Mouse (Mus musculus) monocyte, adult 2 months (primary cell): ENCODE data around the gene Cyth4.

Experiments
- DNase-seq, 2 experiments: peaks; one replicate each; pipeline ENCODE4 v3.0.0; 2022; ENCODE audit warnings: low spot score in 2 of 2, low read depth in 1 of 2

Cyth4 gene

DNA sequence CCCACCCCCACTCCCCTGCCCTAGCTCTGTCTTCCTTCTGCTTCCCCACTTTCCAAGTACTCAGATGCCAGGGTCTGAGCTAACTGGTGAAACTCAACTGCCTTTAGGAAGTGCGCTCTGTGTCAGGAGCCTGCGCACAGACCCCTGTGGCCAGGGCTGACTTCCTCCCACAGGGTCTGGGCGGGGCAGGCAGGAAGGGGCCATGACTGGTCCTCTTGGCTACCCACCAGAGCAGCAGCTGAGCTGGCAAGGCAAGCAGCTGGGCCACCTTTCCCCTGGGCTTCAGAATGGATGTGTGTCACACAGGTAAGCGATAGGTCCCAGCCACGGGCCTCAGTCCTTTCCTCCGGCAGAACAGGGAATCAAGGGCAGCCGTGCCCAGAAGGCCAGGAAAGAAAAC lies at the start of gene Cyth4:
Gene Cyth4, plus strand, starts transcription at position 134 of the 400 bp plus-strand sequence.
- DNase-seq = peak; percentile 61 to 66

DNA sequence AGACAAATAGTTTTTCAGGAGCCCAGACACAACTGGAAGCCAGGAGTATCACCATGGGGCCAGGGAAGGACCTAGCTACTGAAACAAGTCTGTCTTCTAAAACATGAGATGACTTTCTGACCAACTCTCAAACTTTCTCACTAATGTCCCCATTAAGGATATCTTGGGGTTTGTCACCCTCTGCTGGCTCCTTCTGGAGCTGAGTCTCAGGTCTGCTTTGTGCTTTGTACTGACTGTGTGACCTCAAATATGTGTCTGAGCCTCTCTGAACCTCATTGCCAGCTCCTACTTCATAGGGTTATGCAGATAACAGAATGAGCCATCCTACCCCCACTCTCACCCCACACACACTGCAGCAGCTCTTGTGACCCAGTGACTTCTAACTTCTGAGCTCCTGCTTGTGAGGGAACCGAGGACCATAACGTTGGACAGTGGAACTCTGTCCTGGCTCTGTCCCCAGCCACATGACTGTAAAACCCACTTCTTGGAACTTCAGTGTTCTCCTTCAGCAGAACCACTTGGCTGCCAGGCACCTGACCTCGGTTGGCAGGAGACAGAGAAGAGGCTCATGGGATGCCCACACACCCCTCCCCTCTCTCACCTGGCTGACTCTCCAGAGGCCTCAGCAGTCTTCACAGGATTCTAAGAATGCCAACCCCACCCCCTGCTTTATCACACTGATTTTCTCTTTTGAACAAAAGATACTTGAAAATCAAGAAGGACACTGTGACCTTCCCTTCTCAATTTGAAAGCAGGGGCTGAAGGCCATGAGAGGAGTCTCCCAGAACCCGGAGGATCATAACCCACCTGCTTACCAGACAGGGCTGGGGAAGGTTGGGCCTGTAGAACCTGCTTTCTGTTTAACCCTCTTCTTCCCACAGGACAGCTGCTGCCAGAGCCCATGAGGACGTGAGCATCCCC lies 49.2 kb upstream of the Cyth4 start:
- no peak for DNase-seq

DNA sequence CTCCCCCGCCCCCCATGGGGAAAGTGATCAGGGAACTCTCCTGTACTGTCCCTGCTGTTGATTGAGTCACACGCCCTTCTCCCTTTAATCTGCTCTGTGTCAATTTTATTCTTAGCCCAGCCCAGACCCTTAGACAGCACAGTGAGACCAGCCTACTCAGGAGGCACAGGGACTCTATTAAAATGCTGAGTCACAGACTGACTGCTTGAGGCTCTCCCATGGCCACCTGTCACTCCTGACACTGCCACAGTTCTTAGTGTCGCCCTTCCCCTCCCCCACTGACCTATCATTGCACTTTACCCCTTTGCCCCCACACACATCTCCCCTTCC lies 48.5 kb upstream of the Cyth4 start:
- no peak for DNase-seq

DNA sequence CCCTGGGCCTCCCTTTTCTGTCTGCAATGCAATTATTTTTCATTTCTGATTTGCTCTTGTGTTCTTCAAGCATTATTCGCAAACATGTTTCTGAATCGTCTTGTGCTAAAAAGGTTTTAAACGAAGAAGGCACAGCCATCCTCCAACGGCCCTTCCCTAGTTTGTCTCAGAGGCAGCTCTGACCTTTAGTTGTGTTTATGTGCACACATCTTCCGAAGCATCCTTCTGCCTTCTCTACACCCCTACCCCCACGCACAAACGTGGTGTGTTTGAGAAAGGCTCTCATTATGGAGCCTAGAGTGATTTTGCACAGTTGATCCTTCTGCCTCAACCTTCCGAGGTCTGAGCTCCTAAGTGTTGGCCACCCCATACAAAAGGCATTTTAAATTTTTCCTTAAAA lies 48.1 kb upstream of the Cyth4 start:
- no peak for DNase-seq

DNA sequence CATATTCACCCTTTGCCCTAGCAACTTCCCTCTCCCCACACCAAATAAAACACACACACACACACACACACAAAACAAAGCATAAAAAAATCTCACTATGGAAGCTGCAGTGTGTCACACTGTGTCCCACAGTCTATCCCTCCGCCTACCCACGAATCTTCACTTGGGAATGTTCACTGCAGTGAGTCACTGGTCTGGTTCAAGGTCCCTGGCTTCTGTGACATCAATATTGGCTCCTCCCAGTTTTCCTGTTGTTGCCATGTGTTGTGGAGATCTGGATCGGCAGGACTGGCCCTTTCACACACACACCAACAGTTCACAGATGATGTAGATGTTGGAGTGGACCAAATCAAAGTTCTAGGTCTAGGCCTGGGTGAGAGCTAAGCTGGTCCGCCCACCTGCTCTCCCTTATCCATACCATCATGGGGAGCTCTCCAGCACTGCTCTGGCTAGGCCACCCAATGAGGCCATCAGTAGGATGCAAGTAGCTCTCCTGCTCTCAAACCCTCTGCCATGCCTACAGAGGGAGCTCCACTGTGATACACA lies 47.6 kb upstream of the Cyth4 start:
- no peak for DNase-seq

DNA sequence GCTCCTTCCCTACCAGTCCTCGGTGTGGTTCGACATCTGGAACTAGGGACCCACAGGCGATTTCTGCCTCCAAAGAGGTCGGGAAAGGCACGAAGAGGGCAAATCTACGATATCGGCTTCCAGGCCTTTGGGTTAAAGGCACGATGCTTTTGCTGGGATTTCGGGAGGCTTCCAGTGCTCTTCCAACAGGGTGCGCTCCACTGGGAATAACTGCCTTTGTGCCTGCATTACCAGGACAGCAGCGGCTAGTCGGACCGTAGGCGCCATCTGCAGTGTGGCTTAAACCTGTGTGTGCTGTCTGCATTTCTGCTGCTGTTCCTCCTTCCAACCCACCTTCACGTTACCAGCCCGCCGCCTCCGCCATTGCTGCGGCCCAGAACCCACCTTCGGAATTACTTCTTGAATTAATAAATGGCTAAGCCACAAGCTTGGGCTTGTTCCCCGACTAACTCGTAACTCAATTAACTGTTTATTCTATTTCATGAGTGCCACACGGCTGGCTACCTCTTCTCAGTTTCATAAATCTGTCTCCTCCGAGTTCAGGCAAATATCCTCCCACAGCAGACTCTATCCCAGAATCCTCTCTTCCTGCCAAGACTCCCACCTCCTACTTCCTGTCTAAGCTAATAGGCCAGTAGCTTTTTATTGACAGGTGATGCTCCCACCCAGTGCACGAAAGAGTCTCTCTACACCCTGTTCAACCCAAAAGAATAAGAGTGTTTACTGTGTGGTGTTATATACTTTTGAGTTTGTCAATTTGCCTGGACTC lies 42.1 kb upstream of the Cyth4 start:
- no peak for DNase-seq

DNA sequence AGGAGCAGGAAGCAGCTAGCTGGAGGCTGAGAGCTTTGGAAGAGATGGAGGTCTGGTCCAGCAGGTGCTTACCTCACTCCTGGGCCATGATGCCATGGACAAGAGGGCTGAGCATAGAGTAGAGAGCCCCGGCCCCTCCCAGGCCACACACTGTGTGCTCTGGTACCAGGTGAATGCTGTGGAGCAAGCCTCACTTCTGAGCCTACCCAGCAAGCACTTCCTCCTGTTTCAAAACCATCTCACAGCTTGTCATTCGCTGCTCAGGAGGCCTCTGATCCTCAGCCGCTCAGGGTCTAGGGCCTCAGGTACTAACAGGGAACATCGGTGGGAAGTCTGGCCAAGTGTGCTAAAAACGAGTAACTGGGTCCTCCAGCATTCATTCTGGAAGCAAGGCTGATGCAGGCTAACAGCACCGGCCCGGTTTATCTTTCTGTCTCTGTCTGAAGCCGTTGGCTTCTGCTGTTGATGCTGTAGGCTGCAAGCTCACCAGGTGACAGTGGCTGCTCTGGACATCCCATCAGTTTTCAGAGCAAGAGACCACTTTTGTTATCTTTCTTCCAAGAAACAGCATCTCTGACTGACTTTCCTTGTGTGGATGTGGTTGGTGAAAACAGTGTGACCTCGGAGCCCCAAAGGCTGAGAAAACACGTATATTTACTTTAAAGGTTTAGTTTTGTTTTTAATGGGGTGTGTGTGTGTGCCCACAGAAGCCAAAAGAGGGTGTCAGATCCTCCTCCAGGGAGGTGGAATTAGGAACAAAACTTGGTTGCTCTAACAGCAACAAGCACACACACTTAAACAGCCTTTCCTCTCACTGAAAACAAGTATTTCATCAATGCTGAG lies 38.9 kb upstream of the Cyth4 start:
- no peak for DNase-seq

DNA sequence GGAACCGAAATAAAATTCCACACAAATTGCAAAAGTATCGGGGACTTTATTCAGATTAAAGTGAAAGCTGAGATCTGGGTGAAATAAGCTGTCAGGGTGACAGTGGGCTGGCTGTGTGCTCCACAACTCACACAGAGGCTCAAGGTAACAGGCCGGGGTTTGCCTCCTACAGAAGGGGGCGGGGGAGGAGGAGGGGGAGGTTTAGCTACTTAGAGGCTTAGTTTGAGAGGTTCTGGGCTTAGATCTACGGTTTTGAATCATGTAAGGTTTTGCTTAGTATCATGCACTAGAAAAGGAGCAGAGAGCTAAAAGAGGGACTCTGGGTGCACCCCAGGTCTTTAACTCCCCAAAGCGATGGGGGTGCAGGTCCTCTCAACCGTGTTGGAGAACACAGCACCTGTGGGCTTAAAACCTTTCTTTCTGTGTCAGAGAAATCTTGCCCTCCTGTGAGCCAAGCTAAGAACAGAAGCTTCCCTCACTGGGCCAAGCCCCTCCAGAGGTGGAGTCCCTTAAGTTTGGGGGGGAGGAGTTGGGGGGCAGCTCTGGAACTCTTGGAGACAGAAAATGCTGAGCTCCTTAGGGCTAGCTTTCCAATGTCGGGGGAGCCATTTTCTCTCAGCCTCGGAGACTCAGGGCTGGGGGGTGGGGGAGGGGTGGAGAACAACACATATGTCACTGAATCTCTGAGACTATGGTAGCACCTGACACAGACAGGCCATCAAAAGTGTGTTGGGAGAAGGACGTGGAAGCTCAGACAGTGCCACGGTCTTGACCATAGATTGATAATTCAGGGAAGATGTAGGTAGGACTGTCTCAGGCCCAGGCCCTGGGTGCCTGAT lies 37.5 kb upstream of the Cyth4 start:
- DNase-seq = no peak

DNA sequence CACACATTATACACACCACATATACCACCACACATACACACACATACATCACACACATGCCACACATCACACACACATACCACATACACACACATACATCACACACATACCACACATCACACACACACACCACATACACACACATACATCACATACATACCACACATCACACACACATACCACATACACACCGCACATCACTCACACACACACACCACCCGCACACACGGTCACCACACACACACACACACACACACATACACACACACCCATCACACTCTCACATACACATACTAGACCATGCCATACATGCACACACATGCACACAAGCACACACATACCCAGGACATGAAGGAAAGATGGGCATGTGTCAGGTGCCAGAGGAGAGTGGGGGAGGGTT lies 33.5 kb upstream of the Cyth4 start:
- no peak for DNase-seq

DNA sequence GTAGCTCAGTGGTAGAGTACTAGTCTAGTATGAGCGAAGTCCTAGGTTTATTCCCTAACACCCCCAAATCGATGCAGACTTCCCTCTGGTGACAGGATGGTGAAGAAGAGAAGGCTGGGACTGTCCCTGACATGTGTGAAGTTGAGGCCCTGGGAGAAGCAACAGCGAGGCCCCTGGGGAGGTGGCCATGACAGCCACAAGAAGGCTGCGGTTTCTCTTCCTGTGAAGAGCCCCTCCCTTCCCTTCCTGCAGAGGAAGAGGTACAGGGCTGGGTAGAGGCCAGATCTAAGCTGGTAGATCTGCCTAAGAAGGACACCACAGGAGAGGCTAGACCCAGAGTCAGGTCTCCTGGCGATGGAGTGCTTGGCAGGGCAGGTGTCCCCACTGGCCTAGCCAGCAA lies 32.9 kb upstream of the Cyth4 start:
- DNase-seq = peak in 1 of 2 experiments; percentile 41

DNA sequence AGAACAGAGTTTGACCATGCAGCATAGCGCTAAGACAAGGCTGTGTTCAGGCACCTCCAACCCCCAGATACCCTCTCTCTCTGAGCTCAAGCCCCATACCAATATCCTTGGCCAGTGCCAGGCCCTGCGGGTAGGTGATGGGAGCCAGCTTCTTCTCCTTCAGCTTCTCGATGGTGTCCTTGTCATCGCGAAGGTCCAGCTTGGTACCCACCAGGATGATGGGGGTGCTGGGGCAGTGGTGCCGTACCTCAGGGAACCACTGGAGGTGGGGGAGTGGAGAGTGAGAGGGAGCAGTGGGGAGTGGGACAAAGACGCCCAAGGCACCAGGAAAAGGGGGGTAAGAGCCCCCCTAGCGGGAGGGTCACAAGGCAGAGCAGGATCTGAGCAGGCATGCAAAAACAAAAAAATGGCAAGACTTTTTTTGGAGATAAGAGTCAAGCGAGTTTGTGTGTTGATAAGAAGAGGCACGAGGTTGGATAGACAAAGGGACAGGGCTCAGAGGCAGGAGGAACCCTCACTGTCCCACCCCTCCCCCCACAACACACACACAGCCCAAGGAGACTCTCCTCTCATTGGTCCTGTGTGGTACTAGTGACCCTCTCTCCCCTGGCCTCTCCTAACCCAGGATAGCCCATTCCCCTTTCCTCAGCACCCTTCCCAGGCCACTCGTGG lies 31.9 kb upstream of the Cyth4 start:
- DNase-seq = no peak

DNA sequence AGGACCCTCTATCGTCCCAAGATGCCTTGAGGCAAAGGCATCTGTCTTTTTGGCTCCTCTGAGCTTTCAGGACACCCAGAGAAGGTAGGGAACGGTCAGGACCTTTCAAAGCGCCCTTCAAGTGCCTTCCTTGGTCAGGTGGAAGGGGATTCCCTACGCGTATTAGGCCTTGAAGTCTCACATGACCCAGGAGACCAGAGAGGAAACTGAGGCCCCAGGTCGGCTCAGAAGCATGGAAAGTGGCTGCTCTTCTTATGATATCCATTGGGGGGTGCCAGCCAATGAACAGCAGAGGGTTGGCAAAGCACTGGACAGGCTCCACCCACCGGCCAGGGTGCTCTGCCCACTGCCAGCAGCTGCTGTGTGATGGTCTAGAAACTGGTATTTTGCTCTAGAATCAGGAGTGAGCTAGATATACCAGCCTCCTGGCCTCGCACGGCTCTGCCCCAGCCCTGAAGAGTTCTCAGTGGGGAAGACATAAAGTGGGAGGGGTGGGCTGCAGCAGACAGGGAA lies 29.2 kb upstream of the Cyth4 start:
- DNase-seq = no peak

DNA sequence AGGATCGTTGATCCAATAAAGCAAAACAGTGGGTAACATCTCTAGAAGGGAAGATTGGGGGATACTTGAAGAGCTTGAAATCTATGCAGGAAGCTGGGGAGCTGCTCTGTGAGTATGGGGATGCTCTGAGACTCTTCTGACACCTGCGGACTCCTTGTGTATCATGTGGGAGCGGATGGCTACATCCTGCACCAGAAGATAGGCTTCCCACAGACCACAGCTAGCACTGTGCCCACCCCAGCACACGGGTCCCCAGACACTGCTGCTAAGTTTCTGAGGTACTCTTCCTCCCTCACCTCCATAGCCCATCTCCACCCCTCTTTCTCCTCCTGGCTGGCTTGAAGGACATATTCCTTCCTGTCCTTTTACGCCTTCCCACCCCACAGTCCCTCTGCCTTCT lies 26.7 kb upstream of the Cyth4 start:
- DNase-seq = no peak

DNA sequence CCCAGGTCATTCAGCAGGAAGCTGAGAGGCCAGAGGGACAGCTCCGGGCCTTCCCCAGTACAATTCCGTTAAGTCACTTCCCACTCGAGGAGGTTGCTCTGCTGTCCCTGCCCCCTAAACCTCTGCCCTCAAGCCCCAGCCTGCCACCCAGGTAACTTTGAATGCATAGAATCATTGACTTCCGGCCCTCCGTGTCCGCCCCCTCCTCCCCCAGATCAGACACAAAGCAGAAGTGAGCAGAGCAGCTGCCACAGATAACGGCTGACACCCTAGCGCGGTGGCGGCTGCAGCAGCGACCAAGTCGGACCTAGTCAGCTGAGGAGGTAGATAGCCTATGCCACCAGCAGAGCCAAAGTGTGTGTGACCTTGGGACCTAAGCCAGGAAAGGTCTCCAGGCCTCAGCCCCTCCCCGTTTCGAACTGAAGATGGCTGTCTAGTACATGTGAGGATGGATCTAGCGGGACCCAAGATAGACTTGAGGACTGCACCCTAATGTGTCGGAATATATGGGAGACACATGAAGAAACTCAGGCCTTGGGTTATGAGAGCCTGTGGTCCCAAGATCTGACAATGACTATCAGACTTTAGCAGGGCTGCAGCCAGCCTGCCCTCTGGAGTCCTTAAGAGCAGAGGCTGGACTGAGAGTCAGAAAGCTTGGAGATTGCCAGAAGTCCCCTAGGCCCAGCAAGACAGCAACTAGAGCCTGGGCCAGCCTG lies 25.1 kb upstream of the Cyth4 start:
- peak; percentile 28 to 50 for DNase-seq

DNA sequence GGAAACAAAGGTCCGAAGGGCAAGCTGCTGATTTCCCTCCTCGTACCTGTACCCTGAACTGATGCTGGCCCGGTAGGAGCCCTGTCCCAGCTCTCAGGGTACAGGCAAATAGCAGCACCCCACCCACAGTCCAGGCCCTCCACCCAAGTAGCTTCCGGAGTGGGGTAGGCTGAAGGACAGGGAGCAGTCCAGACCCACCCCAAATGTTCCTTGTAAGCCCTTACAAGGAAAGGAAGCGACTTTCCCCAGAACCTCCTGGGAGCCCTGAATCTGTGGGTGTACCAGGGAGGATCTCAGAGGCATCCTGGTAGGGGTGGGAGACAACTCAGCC lies 24.6 kb upstream of the Cyth4 start:
- no peak for DNase-seq

DNA sequence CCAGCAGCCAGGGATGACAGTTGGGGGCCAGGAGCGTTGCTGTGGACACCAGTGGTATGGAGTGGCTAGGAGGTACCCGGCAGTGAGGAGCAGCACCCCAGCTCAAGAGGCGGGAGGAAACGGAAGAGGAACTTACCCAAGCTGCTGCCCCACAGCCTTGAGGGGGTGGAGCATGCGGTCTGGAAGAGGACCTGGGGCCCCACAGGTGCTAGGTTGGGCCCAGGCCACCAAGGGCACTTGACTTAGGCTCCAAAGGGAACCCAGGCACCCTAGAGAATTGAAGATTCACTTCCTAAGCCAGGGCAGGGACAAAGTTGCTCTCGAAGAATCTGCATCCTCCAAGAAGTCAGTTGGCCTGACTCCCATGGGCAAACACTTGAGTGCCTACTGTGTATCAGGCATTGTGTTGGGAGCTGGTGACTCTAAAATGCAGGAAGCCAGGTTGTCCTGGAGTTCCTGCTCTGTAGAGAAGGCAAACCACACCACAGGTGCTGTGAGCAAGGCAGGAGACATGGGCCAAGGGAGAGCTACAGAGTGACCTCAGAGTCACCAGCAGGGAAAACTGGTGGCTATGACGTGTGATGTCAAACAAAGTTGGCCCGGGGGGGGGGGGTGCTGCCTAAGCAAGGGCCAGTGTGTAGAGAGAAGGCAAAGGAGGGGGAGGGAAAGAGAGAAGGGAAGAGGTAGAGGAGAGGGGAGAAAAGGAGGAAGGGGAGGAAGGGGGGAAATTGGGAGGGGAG lies 24.0 kb upstream of the Cyth4 start, which contains the start of gene Rac2:
Gene Rac2, minus strand, starts transcription at position 126 of the 740 bp plus-strand sequence.
- peak; percentile 42 to 55 for DNase-seq

DNA sequence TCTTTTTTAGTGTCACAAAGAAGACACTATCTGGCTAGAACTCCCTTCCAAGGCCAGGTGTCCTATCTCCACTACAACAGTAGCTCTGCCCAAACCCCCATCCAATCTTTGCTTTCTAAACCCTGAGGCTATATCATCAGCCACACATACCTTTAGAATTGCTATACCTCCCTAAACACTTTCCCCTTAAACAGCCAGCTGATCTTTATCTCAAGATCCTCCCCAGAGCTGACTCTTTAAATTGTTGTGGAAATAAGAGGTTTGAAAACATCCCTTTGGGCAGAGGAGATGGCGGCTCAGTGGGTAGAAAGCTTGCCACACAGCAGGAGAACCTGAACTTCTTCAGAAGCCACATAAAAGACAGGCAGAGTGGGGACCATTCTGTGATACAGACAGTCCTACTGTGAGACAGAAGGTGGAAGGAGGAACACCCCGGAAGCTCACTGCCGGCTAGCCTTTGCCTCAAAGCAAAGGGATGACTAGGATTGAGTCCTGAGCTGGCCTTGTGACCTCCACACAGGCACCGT lies 20.5 kb upstream of the Cyth4 start:
- DNase-seq = no peak

DNA sequence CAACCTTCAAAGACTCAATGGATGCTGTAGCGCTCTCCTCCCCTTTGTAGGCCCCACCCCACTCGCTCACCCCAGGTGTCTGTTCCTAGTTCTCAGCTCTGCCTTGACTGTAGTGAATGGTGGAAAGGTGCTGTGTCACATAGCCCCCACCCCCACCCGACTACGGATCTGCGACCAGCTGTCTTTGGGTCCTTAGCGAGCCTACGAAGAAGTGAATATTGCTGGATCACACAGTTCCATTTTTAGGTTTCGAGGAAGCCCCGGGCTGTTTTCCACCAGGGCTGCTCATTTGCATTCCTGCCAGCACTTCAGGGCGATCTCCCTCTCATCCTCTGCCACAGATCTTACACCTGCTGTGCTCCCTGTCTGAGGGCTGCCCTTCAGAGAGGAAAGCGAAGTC lies 13.5 kb upstream of the Cyth4 start:
- no peak for DNase-seq
